Mouse (Mus musculus): Measurements from ENCODE around the gene Anapc5. TPM values are rescaled to one million over a fixed set of nuclear protein-coding genes. Genes with fewer than 3 reads are reported as not detected.

Gene Anapc5
- polyA plus RNA-seq, 1 experiment from 2014 or later, result 529 TPM

DNA sequence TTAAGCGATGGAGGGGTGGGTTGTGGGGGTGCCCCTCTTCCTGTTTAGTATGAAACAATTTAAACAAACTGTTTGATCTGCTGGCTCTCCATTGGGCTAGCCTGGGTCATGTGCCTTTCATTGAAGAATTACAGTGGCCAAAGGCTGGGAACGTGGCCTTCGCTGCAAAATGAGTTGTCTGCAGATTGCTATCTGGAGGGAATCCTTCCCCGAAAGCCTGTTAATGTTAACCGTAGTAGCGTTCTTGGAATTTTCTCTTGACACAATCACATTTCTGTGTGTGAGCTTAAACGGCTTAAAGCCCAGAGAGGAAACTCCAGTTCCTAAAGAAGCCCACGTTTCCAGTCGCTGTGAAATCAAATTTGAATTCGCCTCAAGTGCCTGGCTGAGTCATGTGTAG, 11.9 kb upstream of the Anapc5 start:
- Histone ChIP-seq H3K9me3 (ENCODE audit: control insufficient read depth, low read length) (no peaks in the 10 kb centered on the region), H3K4me3 (ENCODE audit: low read depth, low read length) (no peak overlapping the region), H3K4me1 (ENCODE audit: control insufficient read depth, insufficient read depth, low read length) (no peaks in the 10 kb centered on the region), H3K36me3 (ENCODE audit: control insufficient read depth, insufficient read depth, low read length) (no peaks in the 10 kb centered on the region), H3K27me3 (ENCODE audit: control insufficient read depth, insufficient read depth, low read length) (no peaks in the 10 kb centered on the region), H3K9ac (ENCODE audit: low read length) (no peak overlapping the region), H3K27ac (ENCODE audit: low read depth, low read length) (no peak overlapping the region), H3K4me2 (ENCODE audit: low read depth) (no peak overlapping the region)
- DNase-seq (ENCODE audit: low spot score) (no peak), ATAC-seq (ENCODE audit: insufficient read depth, low FRiP score, low TSS enrichment) (no peak)
- 84% methylated on average over 10 of the region's 10 CpGs for WGBS

DNA sequence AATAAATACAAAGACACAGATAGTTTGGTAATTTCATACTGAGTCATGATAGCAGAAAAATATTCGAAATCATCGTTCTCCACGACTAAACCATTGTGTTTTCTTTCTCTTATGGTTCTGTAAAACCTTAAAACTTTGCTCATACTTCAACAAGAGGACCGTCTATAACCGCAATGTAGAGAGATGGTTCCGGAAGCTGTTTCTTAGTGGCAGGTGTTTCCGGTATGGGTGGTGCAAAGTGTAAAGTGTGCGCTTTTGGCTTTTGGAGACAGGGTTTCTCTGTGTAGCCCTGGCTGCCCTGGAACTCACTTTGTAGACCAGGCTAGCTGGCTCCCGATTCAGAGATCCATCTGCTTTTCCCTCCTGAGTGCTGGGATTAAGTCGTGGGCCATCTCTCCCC, 11.4 kb upstream of the Anapc5 start:
- Histone ChIP-seq H3K9me3 (ENCODE audit: control insufficient read depth, low read length) (no peaks in the 10 kb centered on the region), H3K4me3 (ENCODE audit: low read depth, low read length) (no peak overlapping the region), H3K9ac (ENCODE audit: low read length) (no peak overlapping the region), H3K4me2 (ENCODE audit: low read depth) (no peak overlapping the region), H3K36me3 (ENCODE audit: control insufficient read depth, insufficient read depth, low read length) (no peaks in the 10 kb centered on the region), H3K27ac (ENCODE audit: low read depth, low read length) (no peak overlapping the region), H3K4me1 (ENCODE audit: control insufficient read depth, insufficient read depth, low read length) (no peaks in the 10 kb centered on the region), H3K27me3 (ENCODE audit: control insufficient read depth, insufficient read depth, low read length) (no peaks in the 10 kb centered on the region)
- 90% methylated on average over 10 of the region's 10 CpGs for WGBS
- DNase-seq (ENCODE audit: low spot score) (no peak), ATAC-seq (ENCODE audit: insufficient read depth, low FRiP score, low TSS enrichment) (no peak)

DNA sequence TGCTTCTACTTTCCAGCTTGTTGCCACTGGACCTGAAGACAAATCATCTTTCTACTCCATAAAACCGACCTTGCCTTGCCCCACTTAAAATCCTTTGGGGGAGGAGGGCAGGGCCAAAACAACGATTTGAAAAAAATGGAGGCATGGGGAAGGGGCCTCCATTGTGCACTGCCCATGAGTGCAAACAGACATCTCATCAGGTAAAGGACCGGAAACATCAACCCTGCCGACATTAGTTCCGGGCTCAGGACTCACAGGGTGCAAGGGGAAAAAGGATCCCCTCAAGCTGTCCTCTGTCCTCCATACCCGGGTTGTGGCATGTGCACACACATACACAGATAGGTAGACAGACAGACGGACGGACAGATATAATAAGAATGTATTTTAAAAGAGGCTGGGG, 4.0 kb upstream of the Anapc5 start:
- Histone ChIP-seq H3K27me3 (ENCODE audit: control insufficient read depth, insufficient read depth, low read length) (no peaks in the 10 kb centered on the region), H3K4me1 (ENCODE audit: control insufficient read depth, insufficient read depth, low read length) (no peaks in the 10 kb centered on the region), H3K4me2 (ENCODE audit: low read depth) (no peak overlapping the region), H3K4me3 (ENCODE audit: low read depth, low read length) (no peak overlapping the region), H3K9ac (ENCODE audit: low read length) (no peak overlapping the region), H3K36me3 (ENCODE audit: control insufficient read depth, insufficient read depth, low read length) (no peaks in the 10 kb centered on the region), H3K9me3 (ENCODE audit: control insufficient read depth, low read length) (no peaks in the 10 kb centered on the region), H3K27ac (ENCODE audit: low read depth, low read length) (no peak overlapping the region)
- WGBS, result 87% methylated on average over 8 of the region's 8 CpGs
- DNase-seq (ENCODE audit: low spot score) (no peak), ATAC-seq (ENCODE audit: insufficient read depth, low FRiP score, low TSS enrichment) (no peak)

DNA sequence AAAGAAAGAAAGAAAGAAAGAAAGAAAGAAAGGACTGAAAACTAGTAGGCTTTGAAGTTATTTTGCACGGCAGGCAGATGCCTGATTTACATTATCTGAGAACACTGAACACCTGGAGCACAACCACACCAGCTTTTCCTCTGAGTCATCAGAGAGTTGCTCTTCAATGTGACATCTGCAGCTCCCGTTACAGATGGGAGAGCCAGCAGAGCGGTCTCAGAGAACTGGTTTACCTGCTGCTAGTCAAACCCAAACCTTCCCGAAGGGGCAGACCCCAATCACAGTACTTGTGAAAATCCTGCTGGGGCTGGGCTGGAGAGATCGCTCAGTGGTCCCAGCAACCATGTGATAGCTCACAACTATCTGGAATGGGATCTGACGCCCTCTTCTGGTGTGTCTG, 3.3 kb upstream of the Anapc5 start:
- no peak for DNase-seq (ENCODE audit: low spot score)
- H3K36me3 ChIP-seq (ENCODE audit: control insufficient read depth, insufficient read depth, low read length), result no peaks in the 10 kb centered on the region
- H3K27me3 ChIP-seq (ENCODE audit: control insufficient read depth, insufficient read depth, low read length), result no peaks in the 10 kb centered on the region

DNA sequence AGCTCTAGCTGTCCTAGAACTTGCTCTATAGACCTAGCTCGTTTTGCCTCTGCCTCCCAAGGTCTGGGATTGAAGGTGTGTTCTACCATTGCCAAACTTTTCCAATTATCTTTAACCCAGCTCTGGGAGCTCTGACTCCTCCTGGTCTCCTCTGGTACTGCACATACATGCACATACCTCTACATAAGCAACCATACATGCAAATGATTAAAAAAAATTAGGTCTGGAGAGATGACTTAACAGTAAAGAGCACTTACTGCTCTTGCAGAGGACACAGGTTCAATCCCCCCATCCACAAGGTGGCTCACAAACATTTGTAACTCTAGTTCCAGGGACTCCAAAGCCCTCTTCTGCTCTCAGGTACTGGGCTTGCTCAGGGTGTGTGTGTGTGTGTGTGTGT, 2.8 kb upstream of the Anapc5 start:
- WGBS, result 77% methylated on average over 1 of the region's 1 CpGs
- H3K27me3 ChIP-seq (ENCODE audit: control insufficient read depth, insufficient read depth, low read length), result no peaks in the 10 kb centered on the region
- no peak for DNase-seq (ENCODE audit: low spot score)
- no peak overlapping the region for H3K9ac ChIP-seq (ENCODE audit: low read length)
- H3K4me3 ChIP-seq (ENCODE audit: low read depth, low read length), result no peak overlapping the region
- H3K4me1 ChIP-seq (ENCODE audit: control insufficient read depth, insufficient read depth, low read length), result no peaks in the 10 kb centered on the region
- H3K36me3 ChIP-seq (ENCODE audit: control insufficient read depth, insufficient read depth, low read length), result no peaks in the 10 kb centered on the region
- ATAC-seq (ENCODE audit: insufficient read depth, low FRiP score, low TSS enrichment), result no peak
- no peak overlapping the region for H3K4me2 ChIP-seq (ENCODE audit: low read depth)
- no peaks in the 10 kb centered on the region for H3K9me3 ChIP-seq (ENCODE audit: control insufficient read depth, low read length)
- H3K27ac ChIP-seq (ENCODE audit: low read depth, low read length), result no peak overlapping the region

More for the DNA sequence above, 3.3 kb upstream of the Anapc5 start:
- Histone ChIP-seq H3K27ac (ENCODE audit: low read depth, low read length) (no peak overlapping the region), H3K4me2 (ENCODE audit: low read depth) (no peak overlapping the region), H3K9me3 (ENCODE audit: control insufficient read depth, low read length) (no peaks in the 10 kb centered on the region), H3K4me3 (ENCODE audit: low read depth, low read length) (no peak overlapping the region), H3K4me1 (ENCODE audit: control insufficient read depth, insufficient read depth, low read length) (no peaks in the 10 kb centered on the region), H3K9ac (ENCODE audit: low read length) (no peak overlapping the region)
- no peak for ATAC-seq (ENCODE audit: insufficient read depth, low FRiP score, low TSS enrichment)
- WGBS, result 73% methylated on average over 6 of the region's 6 CpGs

DNA sequence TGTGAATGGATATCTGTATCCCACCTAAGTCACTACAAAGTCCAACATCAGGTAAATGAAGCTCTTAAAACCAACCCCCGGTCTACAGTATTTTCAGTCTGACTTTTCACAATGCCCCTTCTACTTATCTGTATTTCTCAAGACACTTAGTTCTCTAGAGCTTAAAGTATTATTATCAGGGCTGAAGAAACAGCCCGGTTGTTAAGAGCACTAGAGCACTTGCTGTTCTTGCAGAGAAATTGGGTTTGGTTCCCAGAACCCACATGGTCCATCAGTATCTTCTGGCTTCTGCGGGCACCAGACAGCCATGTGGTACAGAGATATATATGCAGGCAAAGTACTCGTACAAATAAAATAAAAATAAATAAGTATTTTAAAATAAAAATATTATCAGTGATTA, 1.3 kb upstream of the Anapc5 start:
- no peak overlapping the region for H3K4me2 ChIP-seq (ENCODE audit: low read depth)
- no peak for ATAC-seq (ENCODE audit: insufficient read depth, low FRiP score, low TSS enrichment)
- H3K27ac ChIP-seq (ENCODE audit: low read depth, low read length), result no peak overlapping the region

DNA sequence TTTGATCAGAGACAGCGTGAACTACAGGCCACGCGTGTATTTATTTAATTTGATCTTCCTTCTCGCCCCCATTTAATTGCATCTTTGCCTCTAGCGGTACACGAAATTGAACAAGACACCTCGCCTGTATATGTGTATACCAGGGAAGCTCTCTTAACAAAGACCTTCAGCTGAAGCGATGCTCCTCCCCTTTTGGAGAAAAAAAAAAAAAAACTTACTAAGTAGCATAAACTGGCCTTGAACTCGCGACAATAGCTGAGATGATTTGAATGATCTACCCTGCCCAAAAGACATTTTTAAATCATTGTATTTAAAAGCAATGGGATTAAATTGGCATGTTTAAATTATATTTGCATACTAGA, 366 bp upstream of the Anapc5 start:
- WGBS, result 0% methylated on average over 10 of the region's 10 CpGs

More for the DNA sequence above, 1.3 kb upstream of the Anapc5 start:
- Histone ChIP-seq H3K9me3 (ENCODE audit: control insufficient read depth, low read length) (no peaks in the 10 kb centered on the region), H3K4me1 (ENCODE audit: control insufficient read depth, insufficient read depth, low read length) (no peaks in the 10 kb centered on the region), H3K27me3 (ENCODE audit: control insufficient read depth, insufficient read depth, low read length) (no peaks in the 10 kb centered on the region), H3K4me3 (ENCODE audit: low read depth, low read length) (no peak overlapping the region), H3K36me3 (ENCODE audit: control insufficient read depth, insufficient read depth, low read length) (0 out of 2 replicates have a peak, but pooled peaks cover 4% of the 10 kb centered on the region), H3K9ac (ENCODE audit: low read length) (no peak overlapping the region)
- WGBS, result 94% methylated on average over 4 of the region's 4 CpGs
- no peak for DNase-seq (ENCODE audit: low spot score)

DNA sequence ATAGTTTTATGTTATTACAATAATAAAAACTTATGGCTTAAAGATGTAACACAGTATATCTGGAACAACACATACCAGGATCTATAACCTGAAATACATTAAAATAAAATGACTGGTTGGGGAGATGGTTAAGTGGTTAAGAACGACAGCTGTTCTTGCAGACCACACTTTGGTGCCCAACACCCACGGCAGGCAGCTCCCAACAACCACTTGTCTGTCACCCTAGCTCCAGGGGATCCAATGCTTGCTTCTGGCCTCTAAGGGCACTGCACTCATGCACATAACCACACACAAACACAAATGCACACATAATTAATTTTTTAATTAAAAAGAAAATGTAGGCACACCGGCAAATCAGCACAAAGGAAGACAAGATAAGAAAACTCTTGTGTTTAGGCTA, 8.4 kb downstream of the Anapc5 start:
- Histone ChIP-seq H3K27me3 (ENCODE audit: control insufficient read depth, insufficient read depth, low read length) (no peaks in the 10 kb centered on the region), H3K4me3 (ENCODE audit: low read depth, low read length) (no peak overlapping the region), H3K36me3 (ENCODE audit: control insufficient read depth, insufficient read depth, low read length) (peaks cover 19% of the 10 kb centered on the region), H3K4me1 (ENCODE audit: control insufficient read depth, insufficient read depth, low read length) (no peaks in the 10 kb centered on the region), H3K9me3 (ENCODE audit: control insufficient read depth, low read length) (no peaks in the 10 kb centered on the region), H3K9ac (ENCODE audit: low read length) (no peak overlapping the region), H3K4me2 (ENCODE audit: low read depth) (no peak overlapping the region), H3K27ac (ENCODE audit: low read depth, low read length) (no peak overlapping the region)
- WGBS, result 88% methylated on average over 3 of the region's 3 CpGs
- DNase-seq (ENCODE audit: low spot score) (no peak), ATAC-seq (ENCODE audit: insufficient read depth, low FRiP score, low TSS enrichment) (no peak)

More for the DNA sequence above, 366 bp upstream of the Anapc5 start:
- DNase-seq (ENCODE audit: low spot score) (no peak), ATAC-seq (ENCODE audit: insufficient read depth, low FRiP score, low TSS enrichment) (peak; percentile 70)
- peak overlapping the region; percentile 62 for H3K4me3 ChIP-seq (ENCODE audit: low read depth, low read length)
- peak overlapping the region; percentile 56 for H3K9ac ChIP-seq (ENCODE audit: low read length)
- peak overlapping the region; percentile 53 for H3K4me2 ChIP-seq (ENCODE audit: low read depth)
- H3K27ac ChIP-seq (ENCODE audit: low read depth, low read length), result peak overlapping the region; percentile 83
- H3K27me3 ChIP-seq (ENCODE audit: control insufficient read depth, insufficient read depth, low read length), result no peaks in the 10 kb centered on the region
- H3K4me1 ChIP-seq (ENCODE audit: control insufficient read depth, insufficient read depth, low read length), result no peaks in the 10 kb centered on the region
- 0 out of 2 replicates have a peak, but pooled peaks cover 4% of the 10 kb centered on the region for H3K36me3 ChIP-seq (ENCODE audit: control insufficient read depth, insufficient read depth, low read length)
- no peaks in the 10 kb centered on the region for H3K9me3 ChIP-seq (ENCODE audit: control insufficient read depth, low read length)

DNA sequence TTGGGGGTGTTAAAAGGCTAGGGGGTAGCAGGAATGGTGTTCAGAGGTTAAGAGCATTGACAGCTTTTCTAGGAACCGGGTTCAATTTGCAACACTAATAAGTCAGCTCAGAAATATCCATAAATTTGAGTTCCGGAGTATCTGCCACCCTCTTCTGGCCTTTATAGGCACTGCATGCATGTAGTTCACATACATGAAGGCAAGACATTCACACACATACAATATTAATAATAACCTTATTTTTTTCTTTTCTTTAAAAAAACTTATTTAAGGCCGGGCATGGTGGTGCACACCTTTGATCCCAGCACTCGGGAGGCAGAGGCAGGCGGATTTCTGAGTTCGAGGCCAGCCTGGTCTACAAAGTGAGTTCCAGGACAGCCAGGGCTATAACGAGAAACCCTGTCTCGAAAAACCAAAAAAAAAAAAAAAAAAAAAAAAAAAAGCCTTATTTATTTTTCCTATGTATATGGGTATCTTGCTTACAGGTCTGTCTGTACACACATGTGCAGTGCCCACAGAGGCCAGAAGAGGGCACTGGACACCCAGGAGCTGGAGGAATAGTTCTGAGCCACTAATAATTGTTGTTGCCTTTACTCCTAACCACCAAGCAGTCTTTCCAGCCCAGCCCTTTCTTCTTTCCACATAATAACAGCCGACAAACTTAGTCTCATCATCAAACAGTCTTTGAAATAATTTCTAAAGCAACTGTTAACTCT, 9.6 kb downstream of the Anapc5 start:
- no peaks in the 10 kb centered on the region for H3K27me3 ChIP-seq (ENCODE audit: control insufficient read depth, insufficient read depth, low read length)
- no peak overlapping the region for H3K9ac ChIP-seq (ENCODE audit: low read length)
- H3K4me2 ChIP-seq (ENCODE audit: low read depth), result no peak overlapping the region
- DNase-seq (ENCODE audit: low spot score) (peak; percentile 71), ATAC-seq (ENCODE audit: insufficient read depth, low FRiP score, low TSS enrichment) (no peak)
- no peak overlapping the region for H3K27ac ChIP-seq (ENCODE audit: low read depth, low read length)
- WGBS, result 93% methylated on average over 9 of the region's 9 CpGs
- H3K36me3 ChIP-seq (ENCODE audit: control insufficient read depth, insufficient read depth, low read length), result peaks cover 22% of the 10 kb centered on the region
- H3K4me1 ChIP-seq (ENCODE audit: control insufficient read depth, insufficient read depth, low read length), result no peaks in the 10 kb centered on the region
- no peaks in the 10 kb centered on the region for H3K9me3 ChIP-seq (ENCODE audit: control insufficient read depth, low read length)
- H3K4me3 ChIP-seq (ENCODE audit: low read depth, low read length), result no peak overlapping the region
